Mouse (Mus musculus): ENCODE measurements at regions not wholly inside any gene's neighbourhood (a gene's known extent, or its start where the extent isn't known, plus 50 kb on each side); places are given as distances from the start of the nearest gene placed in this dataset.

- TF ChIP-seq CTCF (IDR thresholded peaks at IDR 0.05; ENCODE audit: low read depth), result no peak
- WGBS, result 5% methylated on average over 2 of the region's 2 CpGs
- Histone ChIP-seq H3K27me3 (ENCODE audit: insufficient read depth, low read length) (no peaks in the 10 kb centered on the region), H3K4me3 (replicated peaks; ENCODE audit: low read depth, low read length) (no peak overlapping the region), H3K27ac (no peak overlapping the region), H3K4me1 (replicated peaks; ENCODE audit: insufficient read depth, low read length) (no peaks in the 10 kb centered on the region), H3K9ac (ENCODE audit: low read depth, low read length) (no peak overlapping the region), H3K9me3 (replicated peaks; ENCODE audit: low read length) (no peaks in the 10 kb centered on the region), H3K36me3 (ENCODE audit: insufficient read depth, low read length) (no peaks in the 10 kb centered on the region), H3K4me2 (ENCODE audit: low read length) (no peak overlapping the region)
- ATAC-seq (replicated peaks; ENCODE audit: low FRiP score, low read depth), result no peak
- peak; percentile 38 for DNase-seq (ENCODE audit: low spot score)
These were observed 228.7 kb downstream of the Cyp26b1 start for GRCm38 (mm10) chr6:84364964-84365363.

GRCm38 (mm10) chr6:84362331-84362730 lies 231.4 kb downstream of the Cyp26b1 start:
- Histone ChIP-seq H3K27ac (no peak overlapping the region), H3K27me3 (ENCODE audit: insufficient read depth, low read length) (no peaks in the 10 kb centered on the region), H3K4me3 (replicated peaks; ENCODE audit: low read depth, low read length) (no peak overlapping the region), H3K9ac (ENCODE audit: low read depth, low read length) (no peak overlapping the region), H3K4me2 (ENCODE audit: low read length) (no peak overlapping the region), H3K36me3 (ENCODE audit: insufficient read depth, low read length) (no peaks in the 10 kb centered on the region), H3K9me3 (replicated peaks; ENCODE audit: low read length) (no peaks in the 10 kb centered on the region), H3K4me1 (replicated peaks; ENCODE audit: insufficient read depth, low read length) (no peaks in the 10 kb centered on the region)
- DNase-seq (ENCODE audit: low spot score) (no peak), ATAC-seq (replicated peaks; ENCODE audit: low FRiP score, low read depth) (no peak)
- 85% methylated on average over 1 of the region's 1 CpGs for WGBS
- no peak for TF ChIP-seq CTCF (IDR thresholded peaks at IDR 0.05; ENCODE audit: low read depth)

GRCm38 (mm10) chr6:84357911-84358310 lies 235.8 kb downstream of the Cyp26b1 start:
- no peak overlapping the region for H3K4me3 ChIP-seq (replicated peaks; ENCODE audit: low read depth, low read length)
- no peaks in the 10 kb centered on the region for H3K9me3 ChIP-seq (replicated peaks; ENCODE audit: low read length)
- DNase-seq (ENCODE audit: low spot score) (no peak), ATAC-seq (replicated peaks; ENCODE audit: low FRiP score, low read depth) (no peak)
- H3K27ac ChIP-seq, result no peak overlapping the region
- H3K4me2 ChIP-seq (ENCODE audit: low read length), result no peak overlapping the region
- no peaks in the 10 kb centered on the region for H3K4me1 ChIP-seq (replicated peaks; ENCODE audit: insufficient read depth, low read length)
- H3K9ac ChIP-seq (ENCODE audit: low read depth, low read length), result no peak overlapping the region
- no peaks in the 10 kb centered on the region for H3K36me3 ChIP-seq (ENCODE audit: insufficient read depth, low read length)
- 75% methylated on average over 10 of the region's 10 CpGs for WGBS
- TF ChIP-seq CTCF (IDR thresholded peaks at IDR 0.05; ENCODE audit: low read depth), result no peak
- no peaks in the 10 kb centered on the region for H3K27me3 ChIP-seq (ENCODE audit: insufficient read depth, low read length)

GRCm38 (mm10) chr6:84353425-84354220 lies 240.1 kb downstream of the Cyp26b1 start:
- WGBS, result 82% methylated on average over 6 of the region's 6 CpGs
- H3K9me3 ChIP-seq (replicated peaks; ENCODE audit: low read length), result no peaks in the 10 kb centered on the region
- no peaks in the 10 kb centered on the region for H3K36me3 ChIP-seq (ENCODE audit: insufficient read depth, low read length)
- H3K4me2 ChIP-seq (ENCODE audit: low read length), result no peak overlapping the region
- DNase-seq (ENCODE audit: low spot score) (no peak), ATAC-seq (replicated peaks; ENCODE audit: low FRiP score, low read depth) (no peak)
- H3K27ac ChIP-seq, result no peak overlapping the region
- H3K9ac ChIP-seq (ENCODE audit: low read depth, low read length), result no peak overlapping the region
- H3K27me3 ChIP-seq (ENCODE audit: insufficient read depth, low read length), result no peaks in the 10 kb centered on the region
- no peak for TF ChIP-seq CTCF (IDR thresholded peaks at IDR 0.05; ENCODE audit: low read depth)
- no peaks in the 10 kb centered on the region for H3K4me1 ChIP-seq (replicated peaks; ENCODE audit: insufficient read depth, low read length)
- no peak overlapping the region for H3K4me3 ChIP-seq (replicated peaks; ENCODE audit: low read depth, low read length)

- Histone ChIP-seq H3K36me3 (ENCODE audit: insufficient read depth, low read length) (no peaks in the 10 kb centered on the region), H3K9me3 (replicated peaks; ENCODE audit: low read length) (no peaks in the 10 kb centered on the region), H3K4me1 (replicated peaks; ENCODE audit: insufficient read depth, low read length) (no peaks in the 10 kb centered on the region), H3K4me2 (ENCODE audit: low read length) (no peak overlapping the region), H3K27ac (no peak overlapping the region), H3K4me3 (replicated peaks; ENCODE audit: low read depth, low read length) (no peak overlapping the region), H3K9ac (ENCODE audit: low read depth, low read length) (no peak overlapping the region), H3K27me3 (ENCODE audit: insufficient read depth, low read length) (no peaks in the 10 kb centered on the region)
- WGBS, result 93% methylated on average over 12 of the region's 12 CpGs
- TF ChIP-seq CTCF (IDR thresholded peaks at IDR 0.05; ENCODE audit: low read depth), result no peak
- DNase-seq (ENCODE audit: low spot score) (no peak), ATAC-seq (replicated peaks; ENCODE audit: low FRiP score, low read depth) (no peak)
These were observed 248.8 kb downstream of the Cyp26b1 start for GRCm38 (mm10) chr6:84344936-84345335.

GRCm38 (mm10) chr6:84333666-84334179 lies 260.0 kb downstream of the Cyp26b1 start:
- DNase-seq (ENCODE audit: low spot score) (no peak), ATAC-seq (replicated peaks; ENCODE audit: low FRiP score, low read depth) (no peak)
- no peaks in the 10 kb centered on the region for H3K4me1 ChIP-seq (replicated peaks; ENCODE audit: insufficient read depth, low read length)
- H3K4me3 ChIP-seq (replicated peaks; ENCODE audit: low read depth, low read length), result no peak overlapping the region
- no peak overlapping the region for H3K4me2 ChIP-seq (ENCODE audit: low read length)
- H3K9me3 ChIP-seq (replicated peaks; ENCODE audit: low read length), result no peaks in the 10 kb centered on the region
- 91% methylated on average over 10 of the region's 10 CpGs for WGBS
- no peaks in the 10 kb centered on the region for H3K27me3 ChIP-seq (ENCODE audit: insufficient read depth, low read length)
- no peak overlapping the region for H3K27ac ChIP-seq
- no peak for TF ChIP-seq CTCF (IDR thresholded peaks at IDR 0.05; ENCODE audit: low read depth)
- no peak overlapping the region for H3K9ac ChIP-seq (ENCODE audit: low read depth, low read length)
- no peaks in the 10 kb centered on the region for H3K36me3 ChIP-seq (ENCODE audit: insufficient read depth, low read length)

Measured in kidney, postnatal 0 days (tissue).